Mouse (Mus musculus) midbrain, embryonic 12.5 days (tissue): ENCODE data around the gene Slc35e1. TPM values are rescaled to one million over a fixed set of nuclear protein-coding genes. Genes with fewer than 3 reads are reported as not detected.
A peak's percentile ranks its signal among the peaks of the same experiment; 100 is the strongest.

Experiments
- ATAC-seq: fragments of 200-750 bp; cut with Nextera tagmentation; 2 replicates; pipeline ENCODE4 v1.8.0; 2017; ENCODE audit warnings: low read depth, moderate TSS enrichment, moderate library complexity; ENCODE audit not compliant: low FRiP score
- H3K27ac ChIP-seq: fragments of 300-500 bp; sonication (generic); replicated peaks from 2 replicates; pipeline ENCODE4 v1.5.1; 2016; ENCODE audit warnings: mild to moderate bottlenecking
- H3K27me3 ChIP-seq: fragments of 300-500 bp; sonication (generic); 2 replicates; pipeline ENCODE4 v1.6.1; 2016; ENCODE audit warnings: mild to moderate bottlenecking
- H3K36me3 ChIP-seq: fragments of 300-500 bp; sonication (generic); 2 replicates; pipeline ENCODE4 v1.6.1; 2016
- H3K4me1 ChIP-seq: fragments of 300-500 bp; sonication (generic); 2 replicates; pipeline ENCODE4 v1.6.1; 2016
- H3K4me2 ChIP-seq: fragments of 300-500 bp; sonication (generic); replicated peaks from 2 replicates; pipeline ENCODE4 v1.6.1; 2016; ENCODE audit warnings: mild to moderate bottlenecking, moderate library complexity
- H3K4me3 ChIP-seq: fragments of 300-500 bp; sonication (generic); 2 replicates; pipeline ENCODE4 v1.5.1; 2016; ENCODE audit warnings: mild to moderate bottlenecking
- H3K9ac ChIP-seq: fragments of 300-500 bp; sonication (generic); replicated peaks from 2 replicates; pipeline ENCODE4 v1.6.1; 2016; ENCODE audit warnings: mild to moderate bottlenecking, moderate library complexity
- H3K9me3 ChIP-seq: fragments of 300-500 bp; sonication (generic); 2 replicates; pipeline ENCODE4 v1.6.1; 2016; ENCODE audit warnings: mild to moderate bottlenecking
- WGBS: fragments of 180-500 bp; shearing (Covaris S2); methylation state at CpG from one replicate; pipeline ENCODE4 v1.1.7; 2016; 5-methylcytosine and 5-hydroxymethylcytosine counted together
- polyA plus RNA-seq: library from polyadenylated mRNA; unstranded; fragments of >200 nt; fragmentation: Nextera tagmentation; extraction: Ambion mirVana; gene quantifications from 2 replicates; pipeline ENCODE4 v1.2.1, GENCODE M21; 2016

The Slc35e1 gene
- 23.0 and 24.3 TPM in 2 replicates for polyA plus RNA-seq

- WGBS: 1% methylated on average over 82 of the region's 98 CpGs
- ATAC-seq: peak; percentile 17; the same call in 1 of the 2 replicates
- peak within 1 kb of the TSS; percentile 96 for H3K4me3 ChIP-seq
- peak within 1 kb of the TSS; percentile 63 for H3K27ac ChIP-seq
- H3K4me1 ChIP-seq: peaks cover 31% of the 10 kb centered on the region
- no peaks in the 10 kb centered on the region for H3K9me3 ChIP-seq
- peaks cover 44% of the 10 kb centered on the region for H3K36me3 ChIP-seq
- H3K4me2 ChIP-seq: peak within 1 kb of the TSS; percentile 95
- H3K9ac ChIP-seq: peak within 1 kb of the TSS; percentile 81
- no peaks in the 10 kb centered on the region for H3K27me3 ChIP-seq
These were observed at the start of gene Slc35e1 for GRCm38 (mm10) chr8:72491680-72492621. Slc35e1 (minus strand) TSS chr8:72492614.

GRCm38 (mm10) chr8:72539234-72539633 lies 46.8 kb upstream of the Slc35e1 start:
- Histone ChIP-seq H3K27me3 (no peaks in the 10 kb centered on the region), H3K27ac (no peak overlapping the region), H3K9ac (no peak overlapping the region), H3K4me3 (no peak overlapping the region), H3K4me1 (no peaks in the 10 kb centered on the region), H3K9me3 (no peaks in the 10 kb centered on the region), H3K36me3 (peaks cover 9% of the 10 kb centered on the region; the same call in 1 of the 2 replicates), H3K4me2 (no peak overlapping the region)
- ATAC-seq: no peak

- no peak for ATAC-seq
- no peaks in the 10 kb centered on the region for H3K27me3 ChIP-seq
- no peaks in the 10 kb centered on the region for H3K9me3 ChIP-seq
- no peak overlapping the region for H3K9ac ChIP-seq
- H3K4me1 ChIP-seq: no peaks in the 10 kb centered on the region
- H3K4me2 ChIP-seq: no peak overlapping the region
- H3K36me3 ChIP-seq: no peaks in the 10 kb centered on the region
- no peak overlapping the region for H3K4me3 ChIP-seq
- H3K27ac ChIP-seq: no peak overlapping the region
- WGBS: 93% methylated on average over 3 of the region's 3 CpGs
These were observed 42.5 kb upstream of the Slc35e1 start for GRCm38 (mm10) chr8:72534888-72535287.

GRCm38 (mm10) chr8:72532103-72532502 lies 39.7 kb upstream of the Slc35e1 start:
- 100% methylated on average over 1 of the region's 1 CpGs for WGBS
- Histone ChIP-seq H3K4me2 (no peak overlapping the region), H3K9me3 (no peaks in the 10 kb centered on the region), H3K4me3 (no peak overlapping the region), H3K36me3 (0 out of 2 replicates have a peak, but pooled peaks cover under 1% of the 10 kb centered on the region), H3K27ac (no peak overlapping the region), H3K9ac (no peak overlapping the region), H3K4me1 (no peaks in the 10 kb centered on the region), H3K27me3 (no peaks in the 10 kb centered on the region)
- no peak for ATAC-seq

DNA sequence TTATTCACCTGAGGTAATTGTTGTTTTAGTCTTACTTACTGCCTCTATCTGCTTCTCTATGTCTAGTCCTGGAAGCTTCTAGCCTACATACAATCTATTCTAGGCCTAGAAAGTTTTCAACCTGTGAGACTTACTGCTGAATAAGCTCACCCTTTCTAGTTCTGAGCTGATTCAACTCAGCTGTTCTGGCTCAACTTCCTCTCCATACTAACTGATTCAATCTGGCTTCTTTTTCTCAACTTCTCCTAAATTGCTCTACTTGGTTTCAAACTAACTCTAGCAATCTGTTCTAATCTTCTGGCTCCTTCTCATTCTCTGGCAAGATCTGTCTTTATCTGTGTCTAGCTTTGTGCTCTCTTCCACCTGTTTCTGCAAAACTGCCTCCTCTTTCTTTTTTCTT lies 29.5 kb upstream of the Slc35e1 start:
- no peaks in the 10 kb centered on the region for H3K9me3 ChIP-seq
- no peaks in the 10 kb centered on the region for H3K27me3 ChIP-seq
- no peak for ATAC-seq
- no peak overlapping the region for H3K27ac ChIP-seq
- H3K4me1 ChIP-seq: 0 out of 2 replicates have a peak, but pooled peaks cover 6% of the 10 kb centered on the region
- no peak overlapping the region for H3K4me2 ChIP-seq
- H3K36me3 ChIP-seq: peaks cover 6% of the 10 kb centered on the region
- H3K4me3 ChIP-seq: no peak overlapping the region
- no peak overlapping the region for H3K9ac ChIP-seq

- Histone ChIP-seq H3K9me3 (no peaks in the 10 kb centered on the region), H3K9ac (no peak overlapping the region; the same call in 1 of the 2 replicates), H3K4me1 (0 out of 2 replicates have a peak, but pooled peaks cover 6% of the 10 kb centered on the region), H3K27ac (no peak overlapping the region), H3K27me3 (no peaks in the 10 kb centered on the region), H3K4me3 (no peak overlapping the region), H3K36me3 (peaks cover 4% of the 10 kb centered on the region; the same call in 1 of the 2 replicates), H3K4me2 (no peak overlapping the region)
- WGBS: 72% methylated on average over 7 of the region's 7 CpGs
- ATAC-seq: no peak
These were observed 25.1 kb upstream of the Slc35e1 start for GRCm38 (mm10) chr8:72517421-72517988.

DNA sequence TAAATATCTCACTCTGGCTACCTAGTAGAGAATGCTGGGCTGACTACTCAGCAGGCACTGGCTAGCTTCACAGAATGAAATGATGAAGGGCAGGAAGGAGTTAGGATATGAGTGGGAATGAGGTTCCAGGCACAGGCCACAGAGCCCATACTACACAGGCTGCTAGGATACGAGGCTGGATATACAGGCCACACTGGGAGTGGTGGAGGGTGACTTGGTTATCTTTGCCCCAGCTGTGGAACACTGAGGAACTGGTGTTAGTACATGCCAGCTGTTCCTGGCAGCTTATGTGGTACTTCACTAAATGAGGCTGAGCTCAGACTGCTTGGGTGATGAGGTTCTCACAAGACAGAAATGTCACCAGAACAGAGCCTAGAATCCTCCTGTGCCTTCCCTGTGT lies 20.7 kb upstream of the Slc35e1 start:
- Histone ChIP-seq H3K27ac (no peak overlapping the region), H3K36me3 (peaks cover 4% of the 10 kb centered on the region; the same call in 1 of the 2 replicates), H3K4me3 (no peak overlapping the region), H3K4me2 (no peak overlapping the region), H3K27me3 (no peaks in the 10 kb centered on the region), H3K4me1 (0 out of 2 replicates have a peak, but pooled peaks cover 1% of the 10 kb centered on the region), H3K9me3 (no peaks in the 10 kb centered on the region), H3K9ac (no peak overlapping the region; the same call in 1 of the 2 replicates)
- 88% methylated on average over 1 of the region's 1 CpGs for WGBS
- ATAC-seq: no peak

GRCm38 (mm10) chr8:72512648-72513047 lies 20.2 kb upstream of the Slc35e1 start:
- Histone ChIP-seq H3K9ac (no peak overlapping the region), H3K4me2 (no peak overlapping the region), H3K9me3 (no peaks in the 10 kb centered on the region), H3K36me3 (peaks cover 4% of the 10 kb centered on the region; the same call in 1 of the 2 replicates), H3K27ac (no peak overlapping the region), H3K27me3 (no peaks in the 10 kb centered on the region), H3K4me1 (no peaks in the 10 kb centered on the region), H3K4me3 (no peak overlapping the region)
- 92% methylated on average over 1 of the region's 1 CpGs for WGBS
- no peak for ATAC-seq

- Histone ChIP-seq H3K9ac (no peak overlapping the region), H3K9me3 (no peaks in the 10 kb centered on the region), H3K27me3 (no peaks in the 10 kb centered on the region), H3K27ac (no peak overlapping the region), H3K4me3 (no peak overlapping the region), H3K4me1 (no peaks in the 10 kb centered on the region), H3K4me2 (no peak overlapping the region), H3K36me3 (no peaks in the 10 kb centered on the region; the same call in 1 of the 2 replicates)
- WGBS: 79% methylated on average over 1 of the region's 1 CpGs
- ATAC-seq: no peak
These were observed 15.1 kb upstream of the Slc35e1 start for GRCm38 (mm10) chr8:72507505-72507904.

GRCm38 (mm10) chr8:72504637-72505314 lies 12.4 kb upstream of the Slc35e1 start:
- H3K9me3 ChIP-seq: no peaks in the 10 kb centered on the region
- no peak overlapping the region for H3K4me3 ChIP-seq
- no peaks in the 10 kb centered on the region for H3K4me1 ChIP-seq
- no peak overlapping the region for H3K27ac ChIP-seq
- no peaks in the 10 kb centered on the region; the same call in 1 of the 2 replicates for H3K36me3 ChIP-seq
- no peak overlapping the region for H3K4me2 ChIP-seq
- no peak overlapping the region for H3K9ac ChIP-seq
- no peak for ATAC-seq
- no peaks in the 10 kb centered on the region for H3K27me3 ChIP-seq

DNA sequence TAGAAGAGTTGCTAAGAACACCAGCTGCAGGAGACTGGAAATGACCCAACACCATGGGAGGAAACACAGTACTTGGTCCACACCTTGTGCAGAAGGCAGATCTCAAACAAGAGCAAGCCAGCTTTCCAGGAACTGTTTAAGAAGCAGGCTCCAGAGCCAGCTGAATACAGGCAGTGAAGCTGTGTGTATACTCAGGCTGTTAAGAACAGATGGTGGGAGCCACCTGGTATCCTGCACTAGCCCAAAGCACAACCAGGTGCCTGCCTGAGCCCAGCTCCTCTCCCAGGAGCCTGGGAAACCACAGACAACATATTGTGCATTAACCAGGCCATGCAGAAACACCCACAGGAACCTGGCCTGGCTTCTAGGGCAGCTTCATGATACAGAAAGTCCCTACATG lies 11.7 kb upstream of the Slc35e1 start:
- H3K27me3 ChIP-seq: no peaks in the 10 kb centered on the region
- no peak overlapping the region for H3K9ac ChIP-seq
- H3K27ac ChIP-seq: no peak overlapping the region
- H3K36me3 ChIP-seq: no peaks in the 10 kb centered on the region; the same call in 1 of the 2 replicates
- no peak overlapping the region for H3K4me3 ChIP-seq
- ATAC-seq: no peak
- H3K4me2 ChIP-seq: no peak overlapping the region
- H3K4me1 ChIP-seq: no peaks in the 10 kb centered on the region
- no peaks in the 10 kb centered on the region for H3K9me3 ChIP-seq

DNA sequence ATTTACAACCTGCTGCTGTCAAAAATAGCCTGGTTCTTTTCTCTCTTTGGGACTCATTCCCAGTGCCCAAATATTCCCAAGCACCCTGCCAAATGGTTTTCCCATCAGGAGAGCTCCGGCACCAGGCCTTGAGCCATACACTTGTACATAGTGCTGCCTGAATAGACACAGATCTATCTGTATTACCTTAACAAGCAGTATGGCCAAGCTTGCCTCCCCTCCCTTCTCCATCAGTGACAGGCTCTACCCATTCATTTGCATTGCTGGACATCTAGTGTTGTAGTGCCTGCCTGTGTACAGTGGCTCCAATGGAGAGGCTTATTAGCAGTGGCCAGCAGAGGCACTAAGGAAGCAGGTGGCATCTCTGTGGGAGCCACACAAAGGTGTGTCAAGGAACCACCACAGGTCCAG lies 8.1 kb upstream of the Slc35e1 start:
- no peak for ATAC-seq
- WGBS: 96% methylated on average over 1 of the region's 1 CpGs
- no peak overlapping the region for H3K4me2 ChIP-seq
- no peak overlapping the region for H3K9ac ChIP-seq
- no peaks in the 10 kb centered on the region for H3K9me3 ChIP-seq
- no peak overlapping the region for H3K4me3 ChIP-seq
- no peaks in the 10 kb centered on the region for H3K4me1 ChIP-seq
- no peaks in the 10 kb centered on the region for H3K27me3 ChIP-seq
- H3K27ac ChIP-seq: no peak overlapping the region
- peaks cover 17% of the 10 kb centered on the region for H3K36me3 ChIP-seq
